Mouse (Mus musculus): ENCODE data around the gene Cdc6.
A peak's percentile ranks its signal among the peaks of the same experiment; 100 is the strongest.

Cdc6 gene

DNA sequence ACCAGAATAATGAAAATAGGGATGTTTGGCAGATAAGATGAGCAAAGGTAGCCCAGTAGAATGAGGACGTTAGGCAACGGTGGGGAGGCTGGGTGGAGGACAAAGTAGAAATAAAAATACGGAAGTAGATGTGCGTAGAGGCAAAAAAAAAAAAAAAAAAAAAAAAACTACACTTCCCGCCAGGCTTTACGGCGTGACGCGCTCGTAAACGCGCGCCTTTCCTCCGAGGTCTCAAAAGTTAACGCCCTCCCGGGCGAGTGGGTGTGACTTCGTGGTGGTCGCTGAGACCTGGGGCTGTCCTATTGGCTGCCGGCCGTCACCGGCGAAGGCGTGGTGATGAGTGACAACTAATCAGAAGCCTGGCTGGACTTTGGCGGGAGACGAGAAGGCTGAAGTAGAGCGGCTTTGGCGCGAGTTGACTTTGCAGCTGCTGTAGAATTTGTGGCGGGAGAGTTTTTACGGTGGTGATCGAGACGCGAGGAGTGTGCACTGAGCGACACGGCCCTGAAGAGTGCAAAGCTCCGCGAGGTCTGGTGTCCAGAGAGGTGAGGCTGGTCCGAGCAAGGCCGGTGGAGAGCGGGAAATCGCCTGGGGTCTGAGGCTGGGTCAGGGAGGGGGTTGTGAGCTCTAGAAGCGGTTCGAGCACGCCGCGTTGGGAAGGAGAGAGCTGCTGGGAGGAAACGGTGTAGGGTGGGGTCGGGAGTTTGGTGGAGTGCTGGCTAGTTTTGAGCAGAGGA lies at the start of gene Cdc6:
Cdc6 (plus strand) TSS at position 365 of the 737 bp plus-strand sequence.
- peak; percentile 98 for DNase-seq (ENCODE audit: low read depth, low spot score)

DNA sequence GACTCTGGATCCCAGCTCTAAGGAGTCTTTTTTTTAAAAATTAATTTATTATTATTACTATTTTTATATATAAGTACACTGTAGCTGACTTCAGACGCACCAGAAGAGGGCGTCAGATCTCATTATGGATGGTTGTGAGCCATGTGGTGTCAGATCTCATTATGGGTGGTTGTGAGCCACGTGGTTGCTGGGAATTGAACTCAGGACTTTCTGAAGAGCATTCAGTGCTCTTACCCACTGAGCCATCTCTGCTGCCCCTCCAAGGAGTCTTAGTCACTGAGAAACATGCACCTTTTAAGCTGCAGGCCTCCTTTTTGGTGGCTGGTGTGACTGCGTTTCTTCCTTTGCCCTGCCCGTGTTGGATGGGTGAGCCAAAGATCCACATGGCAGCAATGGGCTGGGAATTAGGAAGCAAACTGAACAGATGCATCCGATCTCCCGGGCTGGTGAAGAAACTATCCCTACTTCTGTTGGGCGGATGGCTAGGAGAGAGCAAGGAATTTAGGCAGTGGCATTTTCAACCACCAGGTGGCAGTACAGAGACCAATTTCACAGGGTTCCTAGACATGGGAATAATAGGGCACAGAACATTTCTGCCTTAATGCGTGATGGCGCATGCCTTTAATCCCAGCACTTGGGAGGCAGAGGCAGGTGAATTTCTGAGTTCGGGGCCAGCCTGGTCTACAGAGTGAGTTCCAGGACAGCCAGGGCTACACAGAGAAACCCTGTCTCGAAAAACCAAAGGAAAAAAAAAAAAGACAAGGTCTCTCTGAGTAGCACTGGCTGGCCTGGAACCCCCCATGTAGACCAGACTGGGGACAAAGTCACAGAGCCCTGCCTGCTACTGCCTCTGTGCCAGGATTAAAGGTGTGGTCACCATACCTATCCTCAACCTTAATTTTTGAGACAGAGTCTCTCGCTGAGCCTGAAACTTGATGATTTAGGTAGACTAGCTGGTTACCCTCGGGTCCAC lies 48.6 kb upstream of the Cdc6 start:
- peak; percentile 93 for DNase-seq (ENCODE audit: low read depth, low spot score)

- DNase-seq (ENCODE audit: low read depth, low spot score), result peak; percentile 98
These were observed 44.4 kb upstream of the Cdc6 start, which contains the start of gene Wipf2 for GRCm38 (mm10) chr11:98863028-98863750. TSS of gene Wipf2 (plus strand) at chr11:98863638.

DNA sequence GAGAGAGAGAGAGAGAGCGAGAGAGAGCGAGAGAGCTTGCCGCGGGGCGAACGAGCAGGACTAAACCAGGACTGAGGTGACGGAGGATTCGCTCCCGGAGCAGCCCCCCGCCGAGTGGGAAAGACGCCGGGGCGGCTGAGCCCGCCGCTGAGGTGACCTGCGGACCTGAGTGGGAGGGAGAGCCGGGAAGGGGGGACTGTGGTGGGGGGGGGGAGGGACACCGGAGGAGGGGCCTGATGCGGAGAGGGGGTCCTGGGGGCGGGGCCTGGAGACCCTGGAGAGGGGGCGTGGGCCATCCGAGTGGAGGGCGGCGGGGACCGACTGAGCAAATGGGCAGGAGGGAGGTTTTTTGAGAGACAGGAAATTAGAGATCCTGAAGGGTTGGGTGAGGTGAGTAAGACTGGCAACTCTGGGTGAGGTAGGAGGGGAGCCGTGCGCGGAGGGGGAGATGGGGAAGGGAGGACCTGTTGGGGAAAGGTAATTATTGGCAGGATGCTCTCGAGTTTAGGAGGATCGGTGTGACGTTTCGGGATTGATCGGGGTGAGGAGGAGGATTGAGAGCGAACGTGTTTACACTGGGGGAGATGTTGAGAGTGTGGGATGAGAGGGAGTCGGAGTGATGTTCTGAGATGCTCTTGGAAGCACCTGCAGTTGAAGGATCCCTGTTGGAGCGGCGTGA lies 43.7 kb upstream of the Cdc6 start:
- peak; percentile 84 for DNase-seq (ENCODE audit: low read depth, low spot score)

DNA sequence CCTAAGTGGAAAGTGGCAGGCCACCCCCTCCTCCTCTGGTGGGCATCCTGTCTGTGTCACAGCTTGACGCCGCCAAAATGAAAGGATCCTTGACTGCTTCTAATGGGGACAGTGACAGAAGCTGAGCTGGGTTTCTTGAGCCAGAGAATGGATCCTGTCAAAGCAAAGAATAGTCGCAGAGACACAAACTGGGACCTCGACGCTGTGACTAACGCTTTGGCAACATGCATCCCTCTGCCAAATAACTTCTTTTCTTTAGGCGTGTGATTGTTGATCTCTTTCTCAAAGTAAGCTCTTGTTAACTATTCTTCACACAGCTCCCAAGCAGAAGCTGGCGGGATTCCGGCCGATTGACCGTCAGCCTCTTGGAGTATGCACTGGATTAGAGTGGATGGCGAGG lies 40.3 kb upstream of the Cdc6 start:
- DNase-seq (ENCODE audit: low read depth, low spot score), result peak; percentile 51

GRCm38 (mm10) chr11:98869906-98870305 lies 37.7 kb upstream of the Cdc6 start:
- no peak for DNase-seq (ENCODE audit: low read depth, low spot score)

DNA sequence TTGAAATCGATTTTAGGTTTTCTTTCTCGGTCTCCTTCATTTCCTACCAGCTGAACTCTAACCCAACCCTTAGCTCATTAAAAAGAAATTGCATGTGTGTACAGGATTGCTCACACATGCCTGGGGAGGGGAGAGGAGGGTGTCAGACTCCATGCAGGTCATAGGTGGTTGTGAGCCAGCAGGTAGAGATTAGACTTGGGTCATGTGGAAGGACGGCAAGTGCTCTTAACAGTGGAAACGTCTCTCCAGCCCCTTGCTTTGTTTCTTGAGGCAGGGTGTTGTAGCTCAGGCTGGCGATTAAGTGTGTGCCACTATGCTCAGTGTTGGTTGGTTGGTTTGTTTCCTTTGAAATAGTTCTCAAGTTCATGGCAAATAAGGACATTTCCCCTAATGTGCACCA lies 36.8 kb upstream of the Cdc6 start:
- no peak for DNase-seq (ENCODE audit: low read depth, low spot score)

- peak; percentile 79 for DNase-seq (ENCODE audit: low read depth, low spot score)
These were observed 36.2 kb upstream of the Cdc6 start for GRCm38 (mm10) chr11:98871416-98871815.

DNA sequence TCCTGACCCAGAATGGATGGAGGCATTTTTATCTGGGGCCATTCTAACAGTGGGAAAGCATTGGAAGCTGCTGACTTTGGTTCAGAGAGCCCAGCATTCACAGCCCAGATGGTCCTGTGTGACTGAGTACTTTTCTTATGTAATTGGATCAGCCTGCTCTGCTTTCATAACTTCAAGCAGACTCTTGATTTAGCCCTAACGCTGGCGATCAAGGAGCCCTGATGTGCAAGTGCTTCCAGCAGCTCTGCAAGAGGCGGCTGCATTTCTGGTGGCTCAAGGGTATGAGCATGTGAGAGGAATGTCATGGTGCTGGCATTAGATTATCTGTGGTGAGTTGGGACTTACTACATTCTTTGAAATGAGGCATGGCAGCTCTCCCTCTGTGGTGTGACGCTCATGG lies 35.6 kb upstream of the Cdc6 start:
- DNase-seq (ENCODE audit: low read depth, low spot score), result peak; percentile 95

DNA sequence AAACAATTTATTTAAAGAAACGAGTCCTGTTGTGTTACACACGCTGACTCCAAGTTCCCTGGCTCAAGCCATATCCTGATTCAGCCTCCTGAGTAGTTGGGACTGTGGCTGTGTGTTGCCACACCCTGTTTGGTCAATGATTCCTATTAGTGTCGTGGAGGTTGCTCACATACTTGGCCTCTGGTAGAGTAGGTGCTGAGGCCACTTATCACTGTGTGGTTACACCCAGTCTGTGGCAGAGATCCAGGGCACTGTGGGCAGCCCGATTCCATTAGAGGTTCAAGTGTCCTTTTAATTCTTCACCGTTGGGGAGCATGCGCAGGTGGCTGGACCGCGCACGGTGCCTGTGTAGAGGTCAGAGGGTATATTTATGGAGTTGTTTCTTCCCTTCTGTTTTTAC lies 33.7 kb upstream of the Cdc6 start:
- no peak for DNase-seq (ENCODE audit: low read depth, low spot score)

DNA sequence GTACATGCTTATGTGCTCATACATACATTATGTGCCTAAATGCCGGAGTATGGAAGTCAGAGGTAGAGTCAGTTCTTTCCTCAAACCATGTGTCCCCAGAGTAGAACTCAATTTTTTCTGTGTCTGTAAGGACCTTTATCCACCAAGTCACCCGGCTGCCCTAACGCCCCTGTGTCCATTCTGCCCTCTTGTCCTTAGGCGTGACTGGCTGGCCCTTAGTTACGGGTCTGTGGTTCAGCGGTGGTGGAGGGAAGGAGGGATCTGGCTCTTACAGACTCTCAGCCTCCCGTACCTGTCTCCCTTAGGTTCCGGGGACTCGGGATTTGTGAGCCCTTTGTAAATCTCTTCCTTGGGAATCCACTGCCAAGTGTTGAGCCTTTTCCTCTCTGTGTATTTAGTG lies 30.6 kb upstream of the Cdc6 start:
- no peak for DNase-seq (ENCODE audit: low read depth, low spot score)

GRCm38 (mm10) chr11:98887703-98888102 lies 19.9 kb upstream of the Cdc6 start:
- no peak for DNase-seq (ENCODE audit: low read depth, low spot score)

DNA sequence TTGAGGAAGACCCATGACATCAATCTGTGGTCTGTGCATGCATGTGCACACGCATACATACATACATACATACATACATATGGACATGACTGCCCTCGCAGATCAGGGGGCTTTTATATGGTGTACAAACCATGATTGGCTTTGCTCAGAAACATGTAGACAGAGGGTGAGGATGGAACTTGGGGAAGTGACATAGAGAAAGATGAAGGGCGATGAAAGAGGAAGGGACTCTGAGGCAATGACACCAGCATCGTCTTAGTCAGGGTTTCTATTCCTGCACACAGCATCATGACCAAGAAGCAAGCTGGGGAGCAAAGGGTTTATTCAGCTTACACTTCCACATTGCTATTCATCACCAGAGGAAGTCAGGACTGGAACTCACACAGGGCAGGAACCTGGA lies 18.5 kb upstream of the Cdc6 start:
- no peak for DNase-seq (ENCODE audit: low read depth, low spot score)

DNA sequence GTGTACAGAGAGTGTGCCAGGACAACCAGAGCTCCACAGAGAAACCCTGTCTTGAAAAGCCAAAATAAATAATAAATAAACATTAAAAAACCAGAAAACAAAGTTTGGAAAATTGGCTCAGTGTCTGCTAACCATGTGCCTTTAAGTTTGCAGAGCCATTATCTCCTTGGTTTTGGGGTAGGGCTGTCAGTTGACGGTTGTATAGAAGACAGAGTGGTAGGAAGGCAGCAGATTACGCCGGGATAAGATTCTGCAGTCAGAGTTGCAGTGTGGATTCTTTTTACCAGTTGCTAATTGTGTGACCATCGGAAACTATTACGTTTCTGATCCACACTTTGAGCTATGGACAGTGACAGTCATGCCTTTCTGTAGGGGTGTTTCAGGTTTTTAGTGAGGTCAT lies 17.6 kb upstream of the Cdc6 start:
- no peak for DNase-seq (ENCODE audit: low read depth, low spot score)

DNA sequence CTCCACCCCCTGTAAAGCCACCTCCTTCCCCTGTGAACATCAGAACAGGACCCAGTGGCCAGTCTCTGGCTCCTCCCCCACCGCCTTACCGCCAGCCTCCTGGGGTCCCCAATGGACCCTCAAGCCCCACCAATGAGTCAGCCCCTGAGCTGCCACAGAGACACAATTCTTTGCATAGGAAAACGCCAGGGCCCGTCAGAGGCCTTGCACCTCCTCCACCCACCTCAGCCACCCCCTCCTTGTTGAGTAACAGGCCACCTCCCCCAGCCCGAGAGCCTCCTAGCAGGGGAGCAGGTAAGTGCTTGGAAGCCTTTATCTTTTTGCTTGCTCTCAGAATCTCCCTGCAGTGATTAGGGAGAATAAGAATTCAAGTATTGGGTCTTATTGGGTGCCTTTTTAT lies 15.2 kb upstream of the Cdc6 start:
- DNase-seq (ENCODE audit: low read depth, low spot score), result no peak

- no peak for DNase-seq (ENCODE audit: low read depth, low spot score)
These were observed 7.0 kb upstream of the Cdc6 start for GRCm38 (mm10) chr11:98900529-98901125.

- DNase-seq (ENCODE audit: low read depth, low spot score), result no peak
These were observed 4.9 kb upstream of the Cdc6 start for GRCm38 (mm10) chr11:98902621-98903245.

DNA sequence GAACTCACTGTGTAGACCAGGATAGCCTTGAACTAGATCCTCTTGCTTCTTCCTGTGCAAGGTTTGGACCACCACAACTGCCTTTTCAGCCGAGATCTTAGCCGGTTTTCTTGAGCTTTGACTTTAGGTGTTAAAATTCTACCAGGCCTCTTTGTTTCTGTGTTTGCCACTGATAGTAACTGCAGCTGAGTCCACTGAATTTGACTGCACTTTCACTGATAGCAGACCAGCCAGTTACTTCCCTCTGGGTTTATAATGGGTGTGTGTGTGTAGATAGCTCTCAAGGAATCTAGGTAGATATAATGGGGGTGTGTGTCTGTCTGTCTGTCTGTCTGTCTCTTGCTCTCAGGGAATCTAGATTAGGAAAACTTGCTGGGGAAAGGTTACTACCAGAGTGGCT lies 3.0 kb upstream of the Cdc6 start:
- no peak for DNase-seq (ENCODE audit: low read depth, low spot score)

- no peak for DNase-seq (ENCODE audit: low read depth, low spot score)
These were observed 2.6 kb upstream of the Cdc6 start for GRCm38 (mm10) chr11:98905033-98905432.

GRCm38 (mm10) chr11:98905583-98905982 lies 2.0 kb upstream of the Cdc6 start:
- no peak for DNase-seq (ENCODE audit: low read depth, low spot score)

- DNase-seq (ENCODE audit: low read depth, low spot score), result no peak
These were observed 551 bp upstream of the Cdc6 start for GRCm38 (mm10) chr11:98907063-98907436.

Data from brain, adult 2 months (tissue).